Mouse (Mus musculus) forebrain, embryonic 13.5 days (tissue): ENCODE results near the gene Gm21778. TPM values are rescaled to one million over a fixed set of nuclear protein-coding genes. Genes with fewer than 3 reads are reported as not detected.
"Not testable (repeated sequence)": the region's sequence is repeated elsewhere in the genome, so short reads cannot be mapped to it uniquely, and the experiment has no call there.

Experiments
- ATAC-seq: fragments of 200-750 bp; cut with Nextera tagmentation; 2 replicates; pipeline ENCODE4 v1.8.0; 2017
- H3K27ac ChIP-seq: fragments of 300-500 bp; sonication (generic); 2 replicates; pipeline ENCODE4 v1.5.1; 2015; ENCODE audit warnings: inconsistent platforms, mild to moderate bottlenecking, moderate library complexity
- H3K27me3 ChIP-seq: fragments of 300-500 bp; sonication (generic); 2 replicates; pipeline ENCODE4 v1.6.1; 2015; ENCODE audit warnings: mild to moderate bottlenecking, inconsistent platforms
- H3K36me3 ChIP-seq: fragments of 300-500 bp; sonication (generic); 2 replicates; pipeline ENCODE4 v1.6.1; 2015; ENCODE audit warnings: mild to moderate bottlenecking, inconsistent platforms; ENCODE audit not compliant: poor library complexity, severe bottlenecking
- H3K4me1 ChIP-seq: fragments of 300-500 bp; sonication (generic); 2 replicates; pipeline ENCODE4 v1.6.1; 2015; ENCODE audit warnings: inconsistent platforms
- H3K4me2 ChIP-seq: fragments of 300-500 bp; sonication (generic); 2 replicates; pipeline ENCODE4 v1.6.1; 2015; ENCODE audit warnings: inconsistent platforms, mild to moderate bottlenecking, moderate library complexity
- H3K4me3 ChIP-seq: fragments of 300-500 bp; sonication (generic); 2 replicates; pipeline ENCODE4 v1.5.1; 2015; ENCODE audit warnings: mild to moderate bottlenecking, inconsistent platforms
- H3K9ac ChIP-seq: fragments of 300-500 bp; sonication (generic); 2 replicates; pipeline ENCODE4 v1.6.1; 2015; ENCODE audit warnings: mild to moderate bottlenecking, inconsistent platforms
- H3K9me3 ChIP-seq: fragments of 300-500 bp; sonication (generic); replicated peaks from 2 replicates; pipeline ENCODE4 v1.6.1; 2016; ENCODE audit warnings: inconsistent platforms
- polyA plus RNA-seq: library from polyadenylated mRNA; unstranded; fragments of >200 nt; fragmentation: Nextera tagmentation; extraction: Ambion mirVana; gene quantifications from 2 replicates; pipeline ENCODE4 v1.2.1, GENCODE M21; 2015

Gene Gm21778
- polyA plus RNA-seq, result not detected in 2 replicates

DNA sequence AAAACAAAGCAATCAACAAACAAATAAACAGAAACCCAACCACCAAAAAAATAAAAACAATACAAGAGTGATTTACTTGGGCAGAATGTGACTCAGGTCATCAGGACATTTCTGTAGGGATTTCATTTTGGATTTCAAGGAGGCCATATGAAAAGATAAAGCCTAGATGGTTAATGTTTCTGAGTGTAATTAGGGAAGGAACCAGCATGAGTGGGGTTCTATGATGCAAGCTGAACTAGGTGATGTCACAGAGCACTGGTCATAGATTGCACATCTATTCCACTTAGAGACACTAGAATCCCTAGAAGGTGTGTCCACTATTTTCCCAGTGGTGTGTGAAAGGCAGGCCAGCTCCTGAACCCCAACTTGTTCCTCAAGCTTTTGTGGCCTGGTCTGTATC lies at the start of gene Gm21778:
Gene Gm21778, plus strand, starts transcription at position 301 of the 400 bp plus-strand sequence.
- H3K4me1 ChIP-seq, H3K27me3 ChIP-seq, H3K4me2 ChIP-seq, H3K9me3 ChIP-seq, H3K27ac ChIP-seq, H3K36me3 ChIP-seq, ATAC-seq, H3K9ac ChIP-seq, H3K4me3 ChIP-seq: not testable (repeated sequence)

Other genes starting within 250 kb of the Gm21778 start
- gene Gm20914, start 216.5 kb upstream of the Gm21778 start, polyA plus RNA-seq, result not detected in 2 replicates
- not detected in 2 replicates for gene Gm28171, start 149.1 kb upstream of the Gm21778 start, polyA plus RNA-seq